Mouse (Mus musculus) embryo, embryonic 11.5 days (tissue): ENCODE data around the gene Gmeb2.

Experiments used
- DNase-seq: peaks from one replicate; pipeline ENCODE4 v3.0.0-alpha.2; 2012; ENCODE audit warnings: low read depth, low spot score

The Gmeb2 gene

DNA sequence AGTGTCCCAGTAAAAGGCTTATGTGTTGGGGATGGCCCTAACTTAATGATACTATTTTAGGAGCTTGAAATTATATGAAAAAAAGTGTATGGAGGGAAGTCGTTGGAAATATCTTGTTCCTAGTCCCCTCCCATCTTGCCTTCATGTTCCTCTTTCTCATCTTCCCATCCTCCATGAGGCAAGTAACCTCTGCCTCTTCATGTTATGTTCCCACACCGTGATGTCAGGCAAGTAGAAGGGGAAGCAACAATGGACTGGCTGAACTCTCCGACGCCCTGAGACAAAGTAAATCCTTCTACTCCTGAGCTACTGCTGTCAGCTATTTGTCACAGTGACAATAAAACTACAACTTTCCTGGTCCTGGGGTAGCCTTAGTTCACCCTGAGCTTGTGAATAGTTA is 13.2 kb downstream of the Gmeb2 start:
- DNase-seq, result no peak

GRCm38 (mm10) chr2:181273829-181274228 is 14.0 kb downstream of the Gmeb2 start:
- DNase-seq, result no peak

- DNase-seq, result no peak
Observed at GRCm38 (mm10) chr2:181272092-181272491, 15.7 kb downstream of the Gmeb2 start.

- no peak for DNase-seq
Observed at GRCm38 (mm10) chr2:181266839-181267238, 21.0 kb downstream of the Gmeb2 start.

GRCm38 (mm10) chr2:181253248-181253647 is 34.6 kb downstream of the Gmeb2 start:
- DNase-seq, result no peak

GRCm38 (mm10) chr2:181251841-181252240 is 36.0 kb downstream of the Gmeb2 start:
- no peak for DNase-seq

DNA sequence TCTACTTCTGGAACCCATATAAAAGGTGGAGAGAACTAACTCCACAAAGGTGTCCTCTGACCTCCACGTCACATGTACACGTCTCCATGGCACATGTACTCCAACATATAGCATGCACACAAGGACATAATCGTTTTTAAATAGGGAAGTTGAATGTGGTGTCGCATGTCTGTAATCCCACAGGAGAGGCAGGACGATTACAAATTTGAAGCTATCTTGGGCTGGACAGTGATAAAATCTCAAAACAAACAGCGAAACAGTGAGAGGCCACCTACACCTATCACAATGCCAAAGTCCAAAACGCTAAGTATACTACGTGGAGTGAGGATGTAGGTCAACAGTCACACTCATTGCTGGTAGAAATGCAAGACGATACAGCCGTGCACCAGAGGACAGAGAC is 38.6 kb downstream of the Gmeb2 start:
- DNase-seq, result no peak

DNA sequence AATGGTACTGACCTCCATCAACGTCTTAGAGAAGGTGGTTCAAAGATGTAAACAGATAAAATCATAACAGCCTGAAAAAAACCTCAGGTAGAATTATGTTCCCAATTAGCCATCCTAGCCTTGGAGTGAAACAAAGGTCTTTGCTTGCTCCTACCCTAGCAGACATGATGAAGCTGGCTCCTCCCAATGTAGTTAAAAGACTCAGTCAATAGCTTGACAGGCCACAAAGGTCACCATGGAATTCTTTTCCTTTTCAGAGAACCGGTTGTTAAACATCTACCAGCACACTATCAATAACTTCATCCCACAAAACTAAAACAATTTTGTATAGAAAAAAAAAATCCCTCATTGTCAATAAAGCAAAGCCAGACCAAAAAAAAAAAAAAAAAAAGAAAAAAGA is 42.8 kb downstream of the Gmeb2 start:
- no peak for DNase-seq

- no peak for DNase-seq
Observed at GRCm38 (mm10) chr2:181243706-181244394, 44.0 kb downstream of the Gmeb2 start.

- no peak for DNase-seq
Observed at GRCm38 (mm10) chr2:181242314-181242665, 45.5 kb downstream of the Gmeb2 start.

- DNase-seq, result no peak
Observed at GRCm38 (mm10) chr2:181241602-181242313, 46.1 kb downstream of the Gmeb2 start, which contains the start of gene Helz2. TSS of gene Helz2 (minus strand) at chr2:181242027.

- no peak for DNase-seq
Observed at GRCm38 (mm10) chr2:181240806-181241440, 46.9 kb downstream of the Gmeb2 start.

DNA sequence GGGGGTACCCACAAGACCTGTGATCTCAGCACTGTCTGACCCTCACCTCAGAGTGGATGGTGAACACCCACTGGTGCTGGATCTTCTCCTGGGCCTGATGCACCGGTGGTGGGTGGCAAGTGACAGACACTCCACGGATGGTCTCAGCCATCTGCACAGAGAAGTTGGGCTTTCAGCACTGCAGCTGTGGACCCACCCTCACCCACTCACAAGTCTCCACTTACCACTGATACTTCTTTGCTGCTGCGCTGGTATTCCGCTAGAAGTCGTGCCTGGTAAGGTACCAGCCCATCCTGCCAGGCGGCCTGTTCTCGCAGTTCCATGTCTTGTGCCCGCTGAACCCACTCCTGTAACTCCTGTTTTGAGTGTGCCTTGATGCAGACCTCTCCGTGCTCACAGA is 48.6 kb downstream of the Gmeb2 start:
- no peak for DNase-seq

- DNase-seq, result no peak
Observed at GRCm38 (mm10) chr2:181238861-181239260, 49.0 kb downstream of the Gmeb2 start.

GRCm38 (mm10) chr2:181238091-181238610 is 49.7 kb downstream of the Gmeb2 start:
- no peak for DNase-seq

DNA sequence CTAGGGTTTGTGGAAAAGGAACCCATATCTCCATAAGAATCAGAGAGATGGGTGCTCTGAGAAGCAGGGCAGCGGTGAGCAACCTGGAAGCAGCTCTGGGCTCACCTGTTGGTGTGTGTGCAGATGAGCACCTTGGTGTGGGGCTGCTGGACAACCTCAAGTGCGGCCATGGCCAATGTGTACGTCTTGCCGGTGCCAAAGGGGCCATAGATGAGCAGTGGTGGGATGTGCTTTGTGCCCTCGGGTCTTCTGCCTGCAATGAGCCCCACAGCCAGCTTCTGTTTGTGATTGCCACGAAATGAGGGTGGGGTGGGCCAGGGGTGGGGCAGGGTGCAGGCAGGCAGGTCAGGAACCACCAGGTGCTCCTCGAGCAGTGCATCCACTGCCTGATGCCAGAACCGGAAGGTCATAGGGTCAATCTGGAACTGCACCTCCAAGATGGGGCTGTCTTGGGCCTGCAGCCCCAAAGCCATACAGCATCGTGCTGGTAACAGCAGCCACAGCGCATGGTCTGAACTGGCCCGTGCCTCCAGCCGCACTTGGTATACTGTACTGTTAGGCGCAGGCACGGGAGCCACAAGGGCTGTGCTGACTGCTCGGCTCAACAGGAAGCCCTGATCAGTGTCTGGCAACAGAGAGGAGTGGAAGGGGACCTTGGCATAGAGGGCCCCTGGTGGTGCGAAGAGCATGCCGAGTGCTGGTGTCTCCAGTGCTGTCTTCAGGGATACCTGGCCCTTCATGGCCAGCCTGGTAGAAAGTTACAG is 50.4 kb downstream of the Gmeb2 start:
- DNase-seq, result no peak

DNA sequence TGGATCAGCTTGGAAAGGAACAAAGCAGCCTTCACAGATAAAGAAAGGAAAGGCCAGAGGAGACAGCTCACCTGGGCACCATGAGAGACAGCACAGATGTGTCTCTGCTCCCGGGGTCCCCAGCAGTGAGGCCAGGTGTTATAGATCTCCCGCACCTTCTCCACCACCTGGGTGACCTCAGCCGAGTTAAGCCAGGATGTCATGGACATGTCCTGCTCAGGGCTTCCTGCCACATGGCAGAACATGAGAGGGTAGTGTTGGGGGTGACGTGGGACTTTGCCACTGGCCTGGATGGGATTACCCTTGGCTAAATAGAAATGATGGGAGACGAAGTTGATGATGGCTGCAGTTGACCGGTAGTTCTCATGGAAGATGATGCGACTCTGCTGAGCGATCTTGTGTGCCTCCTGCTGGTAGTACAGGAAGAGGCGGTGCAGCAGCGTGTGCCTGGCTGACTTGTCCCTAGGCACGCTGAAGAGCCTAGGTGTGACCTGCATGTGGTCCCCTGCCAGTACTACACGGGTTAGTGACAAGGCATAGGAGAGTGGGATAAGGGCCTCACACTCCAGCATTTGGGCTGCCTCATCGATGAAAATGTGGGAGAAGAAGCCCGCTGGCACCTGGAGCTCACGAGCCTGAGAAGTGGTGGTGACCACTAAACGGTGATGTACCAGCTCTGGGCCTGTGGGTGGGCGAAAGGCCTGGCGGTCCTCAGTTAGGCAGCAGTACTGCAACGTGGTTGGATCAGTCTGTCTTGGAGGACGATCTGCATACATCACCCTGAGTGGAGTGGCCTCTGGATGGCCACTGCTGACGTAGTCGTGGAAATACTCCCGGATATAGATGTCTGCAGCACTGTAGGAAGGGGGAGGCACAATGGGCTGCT is 51.9 kb downstream of the Gmeb2 start:
- DNase-seq, result no peak

GRCm38 (mm10) chr2:181234680-181235079 is 53.2 kb downstream of the Gmeb2 start:
- DNase-seq, result no peak

GRCm38 (mm10) chr2:181233443-181233842 is 54.4 kb downstream of the Gmeb2 start:
- DNase-seq, result no peak

DNA sequence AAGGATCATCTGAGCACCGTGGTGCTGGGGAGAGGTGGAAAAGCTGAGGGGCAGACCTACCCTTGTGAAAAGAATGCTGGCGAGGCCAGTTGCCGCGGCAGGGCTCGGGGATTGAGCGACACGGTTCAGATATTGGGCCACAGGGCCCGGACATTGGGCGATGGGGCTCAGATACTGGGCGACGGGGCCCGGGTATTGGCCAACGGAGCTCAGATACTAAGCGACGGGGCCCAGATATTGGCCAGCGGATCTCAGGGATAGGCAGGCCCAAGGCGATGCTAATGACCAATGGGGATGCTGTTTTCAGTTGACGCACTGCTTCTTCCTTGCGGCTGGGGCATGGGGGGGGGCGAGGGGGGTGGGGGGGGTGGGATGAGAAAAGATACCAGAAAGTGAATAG is 56.7 kb downstream of the Gmeb2 start:
- no peak for DNase-seq

DNA sequence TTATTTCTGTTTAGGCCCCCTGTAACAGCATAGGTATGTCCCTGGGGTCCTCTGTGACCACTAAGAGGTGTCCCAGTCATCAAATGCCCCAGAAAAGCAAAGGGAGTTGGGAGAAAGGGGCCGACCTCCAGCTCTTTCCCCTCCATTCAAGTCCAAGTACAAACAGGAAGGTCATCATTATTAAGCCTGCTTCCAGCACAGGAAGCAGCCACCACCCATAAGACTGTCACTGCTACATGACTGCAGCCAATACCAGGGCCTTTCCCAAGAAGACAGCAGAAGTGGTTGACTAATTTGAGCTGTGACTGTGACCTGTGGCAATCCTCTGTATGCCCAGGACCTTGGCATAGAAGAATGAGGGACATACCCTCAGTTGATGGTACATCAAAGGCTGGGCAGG is 59.5 kb downstream of the Gmeb2 start:
- DNase-seq, result no peak
